Mouse (Mus musculus) thymus, adult 2 months (tissue): ENCODE data around the gene Abhd12.
"Not testable (repeated sequence)": the region's sequence is repeated elsewhere in the genome, so short reads cannot be mapped to it uniquely, and the experiment has no call there.

ENCODE experiments used
- CTCF ChIP-seq: fragments of 200-500 bp; IDR thresholded peaks from 2 replicates; pipeline ENCODE4 v1.5.1; 2012; ENCODE audit warnings: mild to moderate bottlenecking, control low read depth, low read length, moderate library complexity, borderline replicate concordance; ENCODE audit not compliant: control insufficient read depth, poor library complexity, insufficient read depth; ENCODE audit errors: extremely low read depth
- POLR2A ChIP-seq: fragments of 200-500 bp; IDR thresholded peaks from 2 replicates; pipeline ENCODE4 v1.6.1; 2012; ENCODE audit warnings: mild to moderate bottlenecking, low read length, control low read depth, moderate library complexity; ENCODE audit not compliant: control insufficient read depth, poor library complexity, insufficient read depth; ENCODE audit errors: extremely low read depth

DNA sequence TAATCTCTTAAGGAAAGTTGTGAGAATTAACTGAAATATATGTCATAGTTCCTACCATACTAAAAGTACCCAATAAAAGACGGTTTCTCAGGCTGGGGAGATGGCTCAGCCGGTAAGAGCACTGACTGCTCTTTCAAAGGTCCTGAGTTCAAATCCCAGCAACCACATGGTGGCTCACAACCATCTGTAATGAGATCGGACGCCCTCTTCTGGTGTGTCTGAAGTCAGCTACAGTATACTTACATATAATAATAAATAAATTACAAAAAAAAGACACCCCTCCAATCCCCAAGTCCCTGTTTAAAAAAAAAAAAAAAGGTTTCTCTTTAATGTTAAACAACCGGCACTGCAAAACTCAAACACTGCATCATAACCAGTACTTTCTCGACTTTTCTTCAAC is 4.3 kb upstream of the Abhd12 start:
- not testable (repeated sequence) for TF ChIP-seq CTCF, POLR2A
